Mouse (Mus musculus) ES-E14 (cell line): Measurements from ENCODE around the gene Mcpt4. TPM values are rescaled to one million over a fixed set of nuclear protein-coding genes. Genes with fewer than 3 reads are reported as not detected.
"Not testable (repeated sequence)": the region's sequence is repeated elsewhere in the genome, so short reads cannot be mapped to it uniquely, and the experiment has no call there.

Experiments
- DNase-seq: peaks from one replicate; pipeline ENCODE4 v3.0.0-alpha.2; 2013; ENCODE audit warnings: low read depth, low spot score
- H3K27ac ChIP-seq: 2 replicates; pipeline ENCODE4 v1.5.1; 2012; ENCODE audit warnings: low read depth, mild to moderate bottlenecking, low read length, moderate library complexity, mixed read lengths; ENCODE audit not compliant: poor library complexity, insufficient read depth, severe bottlenecking
- H3K36me3 ChIP-seq: 2 replicates; pipeline ENCODE4 v1.6.1; 2012; ENCODE audit warnings: mild to moderate bottlenecking, low read length, moderate library complexity, mixed read lengths; ENCODE audit not compliant: control insufficient read depth, poor library complexity, insufficient read depth, severe bottlenecking
- H3K4me1 ChIP-seq, 2 experiments: fragments of 150-350 bp in 1 of 2; sonication (generic) in 1 of 2; 2 replicates each; pipeline ENCODE4 v1.6.1; 2012; ENCODE audit warnings: low read length in 2 of 2, mild to moderate bottlenecking in 1 of 2, mixed read lengths in 1 of 2; ENCODE audit not compliant: control insufficient read depth in 2 of 2, insufficient read depth in 2 of 2, poor library complexity in 1 of 2
- H3K4me3 ChIP-seq, 2 experiments: fragments of 150-350 bp in 1 of 2; sonication (generic) in 1 of 2; 2 replicates each; pipeline ENCODE4 v1.5.1; 2012; ENCODE audit warnings: low read length in 2 of 2, low read depth in 1 of 2, mild to moderate bottlenecking in 1 of 2, mixed read lengths in 1 of 2; ENCODE audit not compliant: insufficient read depth in 1 of 2, poor library complexity in 1 of 2, severe bottlenecking in 1 of 2
- H3K9ac ChIP-seq: 2 replicates; pipeline ENCODE4 v1.6.1; 2012; ENCODE audit warnings: low read depth, mild to moderate bottlenecking, low read length, mixed read lengths; ENCODE audit not compliant: poor library complexity, insufficient read depth, severe bottlenecking
- H3K9me3 ChIP-seq: fragments of 150-350 bp; sonication (generic); 2 replicates; pipeline ENCODE4 v1.6.1; 2012; ENCODE audit warnings: low read depth, mild to moderate bottlenecking, low read length; ENCODE audit not compliant: control insufficient read depth, insufficient read depth
- CHD2 ChIP-seq: IDR thresholded peaks from 2 replicates; pipeline ENCODE4 v1.6.1; 2014; ENCODE audit warnings: mild to moderate bottlenecking, low read depth, low read length, inconsistent platforms
- HCFC1 ChIP-seq: IDR thresholded peaks from 2 replicates; pipeline ENCODE4 v1.6.1; 2012; ENCODE audit warnings: low read length, inconsistent platforms, borderline replicate concordance; ENCODE audit not compliant: insufficient read depth
- MAFK ChIP-seq: IDR thresholded peaks from 2 replicates; pipeline ENCODE4 v1.6.1; 2014; ENCODE audit warnings: mild to moderate bottlenecking, low read depth, low read length, inconsistent platforms; ENCODE audit not compliant: insufficient read depth
- ZC3H11A ChIP-seq: IDR thresholded peaks from 2 replicates; pipeline ENCODE4 v1.6.1; 2012; ENCODE audit warnings: low read depth, mild to moderate bottlenecking, inconsistent platforms, low read length, borderline replicate concordance
- ZNF384 ChIP-seq: IDR thresholded peaks from 2 replicates; pipeline ENCODE4 v1.6.1; 2012; ENCODE audit warnings: low read depth, low read length, inconsistent platforms
- in situ Hi-C, 2 experiments: fragments of 600-800 bp; cut with MboI; formaldehyde crosslinking; loops; one replicate each; pipeline ENCODE4 v1.15.1; 2025; ENCODE audit warnings: low sequenced_read_pairs in 2 of 2, inconsistent platforms in 1 of 2; ENCODE audit not compliant: unreplicated experiment in 2 of 2
- total RNA-seq: library from RNA; depleted of rRNA; stranded (reverse); fragments of 300-350 nt; gene quantifications from 2 replicates; pipeline ENCODE4 v1.2.3, GENCODE M21; 2012; rRNA removed

Gene Mcpt4
- total RNA-seq: not detected in 2 replicates

GRCm38 (mm10) chr14:56062213-56062612 lies at the start of gene Mcpt4:
Gene Mcpt4, minus strand, starts transcription at chr14:56062313.
- H3K4me1 ChIP-seq, in situ Hi-C loops, H3K9me3 ChIP-seq, H3K27ac ChIP-seq, H3K36me3 ChIP-seq, H3K4me3 ChIP-seq, H3K9ac ChIP-seq, DNase-seq: not testable (repeated sequence)

GRCm38 (mm10) chr14:56105447-56106180 lies 43.5 kb upstream of the Mcpt4 start:
- in situ Hi-C loops: no loop called here
- Histone ChIP-seq H3K27ac (no peak overlapping the region), H3K4me3 (no peak overlapping the region), H3K9ac (no peak overlapping the region), H3K9me3 (no peaks in the 10 kb centered on the region), H3K4me1 (no peaks in the 10 kb centered on the region), H3K36me3 (no peaks in the 10 kb centered on the region)
- no peak for DNase-seq
- TF ChIP-seq CHD2 (no peak), ZC3H11A (no peak), MAFK (no peak), ZNF384 (no peak), HCFC1 (no peak)

DNA sequence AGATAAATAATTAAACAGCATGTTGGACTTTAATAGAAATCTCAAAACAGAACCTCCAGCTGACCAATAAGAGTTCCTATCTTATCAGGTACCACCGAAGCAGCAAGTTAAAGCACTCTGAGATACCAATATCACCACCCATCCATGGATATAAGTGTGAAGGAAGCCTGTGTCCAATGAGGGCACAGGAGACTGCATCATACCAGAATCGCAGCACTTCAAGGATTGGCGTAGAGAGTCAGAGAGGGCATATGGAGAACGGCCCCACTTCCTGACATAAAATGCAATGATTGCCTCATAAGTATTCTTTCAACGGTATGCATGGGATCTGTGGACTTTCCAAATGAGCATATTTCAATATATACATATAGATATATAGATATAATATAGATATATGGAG lies 42.9 kb upstream of the Mcpt4 start:
- no peak overlapping the region for H3K27ac ChIP-seq
- TF ChIP-seq ZNF384 (no peak), ZC3H11A (no peak), MAFK (no peak), CHD2 (no peak), HCFC1 (no peak)
- in situ Hi-C loops: no loop called here
- no peak overlapping the region for H3K4me3 ChIP-seq
- no peak for DNase-seq
- H3K9me3 ChIP-seq: no peaks in the 10 kb centered on the region
- no peaks in the 10 kb centered on the region for H3K36me3 ChIP-seq
- no peaks in the 10 kb centered on the region for H3K4me1 ChIP-seq
- H3K9ac ChIP-seq: no peak overlapping the region

DNA sequence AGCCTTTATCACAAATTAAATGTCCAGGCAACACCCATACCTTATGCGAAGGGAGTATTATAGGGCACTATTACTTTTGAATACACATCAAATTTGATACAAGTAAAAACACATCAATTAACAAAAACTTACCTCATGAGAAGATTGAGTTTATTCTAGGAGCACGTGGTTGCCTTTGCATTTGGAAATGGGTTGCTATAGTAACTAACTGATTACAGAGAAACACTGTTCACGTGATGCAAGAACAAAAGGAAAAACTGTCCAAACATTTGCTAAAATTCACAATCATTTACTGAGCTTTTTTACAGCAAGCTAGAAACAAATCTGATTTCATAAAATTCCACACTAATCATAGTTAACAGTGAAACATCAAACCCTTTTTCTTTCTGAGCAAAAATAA lies 41.3 kb upstream of the Mcpt4 start:
- Histone ChIP-seq H3K9me3 (no peaks in the 10 kb centered on the region), H3K4me3 (no peak overlapping the region), H3K4me1 (no peaks in the 10 kb centered on the region), H3K36me3 (no peaks in the 10 kb centered on the region), H3K9ac (no peak overlapping the region), H3K27ac (no peak overlapping the region)
- in situ Hi-C loops: no loop called here
- TF ChIP-seq CHD2: no peak
- no peak for TF ChIP-seq ZNF384
- no peak for TF ChIP-seq ZC3H11A
- no peak for TF ChIP-seq MAFK
- no peak for TF ChIP-seq HCFC1
- DNase-seq: no peak

DNA sequence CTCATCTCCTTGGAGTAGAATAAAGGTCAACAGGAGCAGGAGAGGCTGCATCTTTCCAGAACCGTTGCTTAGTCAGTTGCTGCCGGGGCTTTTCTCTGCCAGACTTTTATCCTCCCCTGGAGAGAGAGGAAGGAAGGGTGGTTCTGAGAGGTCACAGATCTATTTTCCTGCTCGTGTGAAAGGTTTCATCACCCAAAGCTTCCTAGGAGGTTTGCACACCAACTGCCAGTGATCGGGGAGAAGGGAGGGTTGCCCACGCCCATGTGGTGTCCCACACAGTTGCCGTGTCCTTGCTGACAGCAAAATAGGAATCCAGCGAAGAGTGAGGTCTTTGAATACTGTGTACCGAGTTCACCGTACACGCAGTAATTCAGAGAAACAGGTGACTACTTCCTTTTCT lies 40.3 kb upstream of the Mcpt4 start, which contains the start of gene Ctsg:
Gene Ctsg (minus strand): TSS at position 189 of the 400 bp plus-strand sequence.
- H3K36me3 ChIP-seq: no peaks in the 10 kb centered on the region
- DNase-seq: no peak
- no peaks in the 10 kb centered on the region for H3K9me3 ChIP-seq
- no peak within 1 kb of the TSS for H3K9ac ChIP-seq
- TF ChIP-seq HCFC1 (no peak), MAFK (no peak), ZC3H11A (no peak), ZNF384 (no peak), CHD2 (no peak)
- in situ Hi-C loops: no loop called here
- no peaks in the 10 kb centered on the region for H3K4me1 ChIP-seq
- H3K27ac ChIP-seq: no peak within 1 kb of the TSS
- H3K4me3 ChIP-seq: no peak within 1 kb of the TSS
